Mouse (Mus musculus): ENCODE results near the gene Ywhae. TPM values are rescaled to one million over a fixed set of nuclear protein-coding genes. Genes with fewer than 3 reads are reported as not detected.

The Ywhae gene
- polyA plus RNA-seq, 1 experiment from 2014 or later = 1,584 TPM

GRCm38 (mm10) chr11:75769206-75769605, 36.5 kb downstream of the Ywhae start:
- no peaks in the 10 kb centered on the region for H3K9me3 ChIP-seq (replicated peaks; ENCODE audit: control insufficient read depth, low read length, poor library complexity, severe bottlenecking)
- peak overlapping the region; percentile 49 for H3K4me2 ChIP-seq (ENCODE audit: low read length)
- peak overlapping the region; percentile 33; the same call in 1 of the 2 replicates for H3K27ac ChIP-seq (ENCODE audit: low read length)
- under 1% methylated on average over 23 of the region's 23 CpGs for WGBS
- peaks cover 21% of the 10 kb centered on the region for H3K36me3 ChIP-seq (ENCODE audit: control insufficient read depth, insufficient read depth, low read length)
- peak overlapping the region; percentile 38; the same call in 1 of the 2 replicates for H3K9ac ChIP-seq (ENCODE audit: low read depth, low read length)
- no peak overlapping the region for H3K4me3 ChIP-seq (ENCODE audit: low read depth, low read length)
- peak; percentile 88 for ATAC-seq
- no peaks in the 10 kb centered on the region for H3K27me3 ChIP-seq (ENCODE audit: control insufficient read depth, insufficient read depth, low read depth, low read length)
- H3K4me1 ChIP-seq (ENCODE audit: control insufficient read depth, insufficient read depth, low read length) = peaks cover 9% of the 10 kb centered on the region; the same call in 1 of the 2 replicates

- H3K9ac ChIP-seq (ENCODE audit: low read depth, low read length) = no peak overlapping the region
- 83% methylated on average over 5 of the region's 5 CpGs for WGBS
- no peaks in the 10 kb centered on the region; the same call in 1 of the 2 replicates for H3K27me3 ChIP-seq (ENCODE audit: control insufficient read depth, insufficient read depth, low read depth, low read length)
- ATAC-seq = no peak
- H3K4me2 ChIP-seq (ENCODE audit: low read length) = no peak overlapping the region
- no peak overlapping the region for H3K4me3 ChIP-seq (ENCODE audit: low read depth, low read length)
- H3K36me3 ChIP-seq (ENCODE audit: control insufficient read depth, insufficient read depth, low read length) = peaks cover 10% of the 10 kb centered on the region; the same call in 1 of the 2 replicates
- no peaks in the 10 kb centered on the region for H3K9me3 ChIP-seq (replicated peaks; ENCODE audit: control insufficient read depth, low read length, poor library complexity, severe bottlenecking)
- H3K4me1 ChIP-seq (ENCODE audit: control insufficient read depth, insufficient read depth, low read length) = peaks cover 9% of the 10 kb centered on the region; the same call in 1 of the 2 replicates
- no peak overlapping the region for H3K27ac ChIP-seq (ENCODE audit: low read length)
Measured at GRCm38 (mm10) chr11:75772562-75772961, 39.9 kb downstream of the Ywhae start.

GRCm38 (mm10) chr11:75775919-75776318, 43.2 kb downstream of the Ywhae start:
- H3K27ac ChIP-seq (ENCODE audit: low read length) = no peak overlapping the region
- no peak overlapping the region for H3K4me3 ChIP-seq (ENCODE audit: low read depth, low read length)
- H3K27me3 ChIP-seq (ENCODE audit: control insufficient read depth, insufficient read depth, low read depth, low read length) = no peaks in the 10 kb centered on the region; the same call in 1 of the 2 replicates
- H3K36me3 ChIP-seq (ENCODE audit: control insufficient read depth, insufficient read depth, low read length) = peaks cover 11% of the 10 kb centered on the region; the same call in 1 of the 2 replicates
- H3K9ac ChIP-seq (ENCODE audit: low read depth, low read length) = no peak overlapping the region
- no peak for ATAC-seq
- WGBS = 92% methylated on average over 1 of the region's 1 CpGs
- no peaks in the 10 kb centered on the region for H3K9me3 ChIP-seq (replicated peaks; ENCODE audit: control insufficient read depth, low read length, poor library complexity, severe bottlenecking)
- no peak overlapping the region for H3K4me2 ChIP-seq (ENCODE audit: low read length)
- no peaks in the 10 kb centered on the region for H3K4me1 ChIP-seq (ENCODE audit: control insufficient read depth, insufficient read depth, low read length)

- 22% methylated on average over 6 of the region's 6 CpGs for WGBS
- no peak overlapping the region for H3K4me2 ChIP-seq (ENCODE audit: low read length)
Measured at GRCm38 (mm10) chr11:75781919-75782318, 49.2 kb downstream of the Ywhae start.

GRCm38 (mm10) chr11:75783799-75784198, 51.1 kb downstream of the Ywhae start:
- no peak overlapping the region for H3K9ac ChIP-seq (ENCODE audit: low read depth, low read length)
- no peak overlapping the region for H3K27ac ChIP-seq (ENCODE audit: low read length)
- no peaks in the 10 kb centered on the region for H3K9me3 ChIP-seq (replicated peaks; ENCODE audit: control insufficient read depth, low read length, poor library complexity, severe bottlenecking)
- H3K4me2 ChIP-seq (ENCODE audit: low read length) = no peak overlapping the region
- no peaks in the 10 kb centered on the region for H3K4me1 ChIP-seq (ENCODE audit: control insufficient read depth, insufficient read depth, low read length)
- no peaks in the 10 kb centered on the region for H3K27me3 ChIP-seq (ENCODE audit: control insufficient read depth, insufficient read depth, low read depth, low read length)
- H3K36me3 ChIP-seq (ENCODE audit: control insufficient read depth, insufficient read depth, low read length) = 0 out of 2 replicates have a peak, but pooled peaks cover 3% of the 10 kb centered on the region
- no peak overlapping the region for H3K4me3 ChIP-seq (ENCODE audit: low read depth, low read length)
- no peak for ATAC-seq
- WGBS = 89% methylated on average over 5 of the region's 5 CpGs

More at GRCm38 (mm10) chr11:75781919-75782318, 49.2 kb downstream of the Ywhae start:
- Histone ChIP-seq H3K9ac (ENCODE audit: low read depth, low read length) (no peak overlapping the region), H3K36me3 (ENCODE audit: control insufficient read depth, insufficient read depth, low read length) (0 out of 2 replicates have a peak, but pooled peaks cover 3% of the 10 kb centered on the region), H3K9me3 (replicated peaks; ENCODE audit: control insufficient read depth, low read length, poor library complexity, severe bottlenecking) (no peaks in the 10 kb centered on the region), H3K4me1 (ENCODE audit: control insufficient read depth, insufficient read depth, low read length) (no peaks in the 10 kb centered on the region), H3K27ac (ENCODE audit: low read length) (no peak overlapping the region), H3K27me3 (ENCODE audit: control insufficient read depth, insufficient read depth, low read depth, low read length) (no peaks in the 10 kb centered on the region), H3K4me3 (ENCODE audit: low read depth, low read length) (no peak overlapping the region)
- peak; percentile 56 for ATAC-seq

- H3K4me2 ChIP-seq (ENCODE audit: low read length) = no peak overlapping the region
- no peaks in the 10 kb centered on the region for H3K4me1 ChIP-seq (ENCODE audit: control insufficient read depth, insufficient read depth, low read length)
- no peaks in the 10 kb centered on the region for H3K27me3 ChIP-seq (ENCODE audit: control insufficient read depth, insufficient read depth, low read depth, low read length)
- H3K9ac ChIP-seq (ENCODE audit: low read depth, low read length) = no peak overlapping the region
- H3K4me3 ChIP-seq (ENCODE audit: low read depth, low read length) = no peak overlapping the region
- no peak for ATAC-seq
- 77% methylated on average over 8 of the region's 8 CpGs for whole genome bisulfite sequencing
- no peaks in the 10 kb centered on the region for H3K9me3 ChIP-seq (replicated peaks; ENCODE audit: control insufficient read depth, low read length, poor library complexity, severe bottlenecking)
- H3K36me3 ChIP-seq (ENCODE audit: control insufficient read depth, insufficient read depth, low read length) = no peaks in the 10 kb centered on the region
- no peak overlapping the region for H3K27ac ChIP-seq (ENCODE audit: low read length)
Measured at GRCm38 (mm10) chr11:75785897-75786296, 53.2 kb downstream of the Ywhae start.

- no peak overlapping the region for H3K4me2 ChIP-seq (ENCODE audit: low read length)
- 73% methylated on average over 5 of the region's 5 CpGs for WGBS
- no peak for ATAC-seq
- H3K4me3 ChIP-seq (ENCODE audit: low read depth, low read length) = no peak overlapping the region
- peaks cover 3% of the 10 kb centered on the region for H3K4me1 ChIP-seq (ENCODE audit: control insufficient read depth, insufficient read depth, low read length)
- H3K9ac ChIP-seq (ENCODE audit: low read depth, low read length) = no peak overlapping the region
- peaks cover 17% of the 10 kb centered on the region for H3K27me3 ChIP-seq (ENCODE audit: control insufficient read depth, insufficient read depth, low read depth, low read length)
- H3K36me3 ChIP-seq (ENCODE audit: control insufficient read depth, insufficient read depth, low read length) = no peaks in the 10 kb centered on the region
- no peak overlapping the region for H3K27ac ChIP-seq (ENCODE audit: low read length)
- no peaks in the 10 kb centered on the region for H3K9me3 ChIP-seq (replicated peaks; ENCODE audit: control insufficient read depth, low read length, poor library complexity, severe bottlenecking)
Measured at GRCm38 (mm10) chr11:75792535-75792934, 59.9 kb downstream of the Ywhae start.

- H3K9me3 ChIP-seq (replicated peaks; ENCODE audit: control insufficient read depth, low read length, poor library complexity, severe bottlenecking) = no peaks in the 10 kb centered on the region
- peaks cover 17% of the 10 kb centered on the region for H3K27me3 ChIP-seq (ENCODE audit: control insufficient read depth, insufficient read depth, low read depth, low read length)
- WGBS = 67% methylated on average over 5 of the region's 5 CpGs
- no peak for ATAC-seq
- H3K27ac ChIP-seq (ENCODE audit: low read length) = no peak overlapping the region
- H3K4me3 ChIP-seq (ENCODE audit: low read depth, low read length) = no peak overlapping the region
- H3K4me2 ChIP-seq (ENCODE audit: low read length) = no peak overlapping the region; the same call in 1 of the 2 replicates
- H3K4me1 ChIP-seq (ENCODE audit: control insufficient read depth, insufficient read depth, low read length) = peaks cover 3% of the 10 kb centered on the region
- no peak overlapping the region for H3K9ac ChIP-seq (ENCODE audit: low read depth, low read length)
- H3K36me3 ChIP-seq (ENCODE audit: control insufficient read depth, insufficient read depth, low read length) = no peaks in the 10 kb centered on the region
Measured at GRCm38 (mm10) chr11:75793351-75793750, 60.7 kb downstream of the Ywhae start.

- Histone ChIP-seq H3K9ac (ENCODE audit: low read depth, low read length) (peak overlapping the region; percentile 70), H3K4me2 (ENCODE audit: low read length) (peak overlapping the region; percentile 67), H3K4me3 (ENCODE audit: low read depth, low read length) (peak overlapping the region; percentile 61), H3K4me1 (ENCODE audit: control insufficient read depth, insufficient read depth, low read length) (peaks cover 3% of the 10 kb centered on the region), H3K9me3 (replicated peaks; ENCODE audit: control insufficient read depth, low read length, poor library complexity, severe bottlenecking) (no peaks in the 10 kb centered on the region), H3K27ac (ENCODE audit: low read length) (no peak overlapping the region), H3K36me3 (ENCODE audit: control insufficient read depth, insufficient read depth, low read length) (no peaks in the 10 kb centered on the region), H3K27me3 (ENCODE audit: control insufficient read depth, insufficient read depth, low read depth, low read length) (peaks cover 17% of the 10 kb centered on the region)
- 8% methylated on average over 42 of the region's 45 CpGs for WGBS
- no peak for ATAC-seq
Measured at GRCm38 (mm10) chr11:75794602-75795320, 62.1 kb downstream of the Ywhae start.

Data from midbrain, embryonic 16.5 days (tissue).